7 mouse cellular contexts compared by ENCODE assay signal in the genomic region with DNA sequence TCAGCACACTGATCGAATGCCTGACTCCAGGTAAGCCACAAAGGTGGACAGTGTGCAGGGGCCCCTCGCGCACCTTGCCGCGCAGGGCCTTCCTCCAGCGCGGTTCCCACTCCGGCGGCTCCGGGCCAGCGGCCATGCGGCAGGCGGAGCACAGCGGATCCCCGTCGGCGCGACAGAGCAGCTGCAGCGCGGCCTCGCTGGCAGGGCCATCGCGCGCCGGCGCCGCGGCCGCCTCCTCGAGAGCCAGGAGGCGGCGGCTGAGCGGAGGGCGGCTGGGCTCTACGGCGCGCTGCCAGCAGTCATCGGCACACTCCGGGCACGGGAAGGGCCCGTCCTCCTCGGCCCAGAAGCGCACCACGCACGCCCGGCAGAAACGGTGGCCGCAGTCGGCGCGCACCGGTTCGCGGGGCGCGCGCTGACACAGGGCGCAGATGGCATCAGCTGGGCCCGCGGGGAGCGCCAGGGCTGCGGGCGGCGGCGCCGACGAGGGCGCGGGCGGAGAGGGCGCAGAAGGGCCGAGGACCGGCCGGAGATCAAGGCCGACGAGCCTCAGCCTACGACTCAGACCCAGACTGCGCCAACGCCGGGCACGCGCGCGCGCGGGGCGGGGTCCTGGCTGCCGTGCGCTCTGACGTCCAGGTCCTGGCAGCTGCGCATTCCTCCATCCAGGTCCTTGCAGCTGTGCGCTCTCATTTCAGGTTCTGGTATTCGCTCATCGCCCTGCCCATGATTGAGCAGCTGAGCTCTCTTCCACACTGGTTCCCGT. TPM values are rescaled to one million over a fixed set of nuclear protein-coding genes. Genes with fewer than 3 reads are reported as not detected.
DNase-seq lines count a peak whose midpoint lies in the region; ATAC-seq and TF ChIP-seq lines count a peak whose summit lies in the region.

Rnf187 (minus strand) TSS at position 595 of the 766 bp plus-strand sequence.

- peak; percentile 79 for TF ChIP-seq POLR2A in kidney, adult 2 months (IDR thresholded peaks at IDR 0.05; ENCODE audit: low read depth, low read length)
- peak; percentile 80 for TF ChIP-seq POLR2A in spleen, adult 2 months (IDR thresholded peaks at IDR 0.05; ENCODE audit: low read depth, low read length)

- no peaks in the 10 kb centered on the region for H3K9me3 ChIP-seq in embryonic facial prominence, embryonic 11.5 days (replicated peaks; ENCODE audit: control insufficient read depth, low read length)
- H3K9me3 ChIP-seq in limb, embryonic 12.5 days, result no peaks in the 10 kb centered on the region
- H3K9me3 ChIP-seq in midbrain, embryonic 15.5 days, result no peaks in the 10 kb centered on the region

- H3K4me3 ChIP-seq in embryonic facial prominence, embryonic 11.5 days (ENCODE audit: low read depth, low read length), result peak within 1 kb of the TSS; percentile 90
- H3K4me3 ChIP-seq in kidney, adult 2 months (ENCODE audit: insufficient read depth, low read depth, low read length), result peak within 1 kb of the TSS; percentile 90
- H3K4me3 ChIP-seq in limb, embryonic 12.5 days (replicated peaks), result peak within 1 kb of the TSS; percentile 94
- peak within 1 kb of the TSS; percentile 71 for H3K4me3 ChIP-seq in midbrain, embryonic 15.5 days
- peak within 1 kb of the TSS; percentile 72 for H3K4me3 ChIP-seq in spleen, adult 2 months (ENCODE audit: extremely low read depth, insufficient read depth, insufficient read length)

- TF ChIP-seq CTCF in kidney, adult 2 months (conservative IDR thresholded peaks at IDR 0.05; ENCODE audit: insufficient read depth, insufficient read length, low read depth, low read length), result 0 out of 2 replicates have a peak, but pooled peaks have one; percentile 1
- TF ChIP-seq CTCF in spleen, adult 2 months (IDR thresholded peaks at IDR 0.05; ENCODE audit: extremely low read depth, insufficient read depth, insufficient read length, insufficient replicate concordance), result no peak

- H3K27me3 ChIP-seq in embryonic facial prominence, embryonic 11.5 days (ENCODE audit: control insufficient read depth, insufficient read depth, low read length), result no peaks in the 10 kb centered on the region
- H3K27me3 ChIP-seq in kidney, adult 2 months (replicated peaks; ENCODE audit: control insufficient read depth, insufficient read depth, low read length), result no peaks in the 10 kb centered on the region
- H3K27me3 ChIP-seq in limb, embryonic 12.5 days, result peaks cover 4% of the 10 kb centered on the region; the same call in 1 of the 2 replicates
- no peaks in the 10 kb centered on the region for H3K27me3 ChIP-seq in midbrain, embryonic 15.5 days (replicated peaks)
- no peaks in the 10 kb centered on the region for H3K27me3 ChIP-seq in spleen, adult 2 months (ENCODE audit: control insufficient read depth, insufficient read depth, low read length)

- ATAC-seq in embryonic facial prominence, embryonic 11.5 days (replicated peaks; ENCODE audit: insufficient number of reproducible peaks, low FRiP score, low TSS enrichment, low read depth), result peak; percentile 97
- peak; percentile 95 for ATAC-seq in limb, embryonic 12.5 days (ENCODE audit: insufficient number of reproducible peaks, insufficient read depth, low FRiP score, low TSS enrichment, low read depth)
- ATAC-seq in midbrain, embryonic 15.5 days (replicated peaks), result peak; percentile 96

- peak within 1 kb of the TSS; percentile 97 for H3K9ac ChIP-seq in embryonic facial prominence, embryonic 11.5 days (replicated peaks; ENCODE audit: low read length)
- H3K9ac ChIP-seq in limb, embryonic 12.5 days (replicated peaks), result peak within 1 kb of the TSS; percentile 97
- H3K9ac ChIP-seq in midbrain, embryonic 15.5 days, result peak within 1 kb of the TSS; percentile 98

- peaks cover 3% of the 10 kb centered on the region; the same call in 1 of the 2 replicates for H3K4me1 ChIP-seq in embryonic facial prominence, embryonic 11.5 days (ENCODE audit: control insufficient read depth, insufficient read depth, low read length)
- H3K4me1 ChIP-seq in kidney, adult 2 months (ENCODE audit: control insufficient read depth, insufficient read depth, low read length), result peaks cover 10% of the 10 kb centered on the region; the same call in 1 of the 2 replicates
- peaks cover 16% of the 10 kb centered on the region for H3K4me1 ChIP-seq in limb, embryonic 12.5 days (replicated peaks)
- peaks cover 33% of the 10 kb centered on the region for H3K4me1 ChIP-seq in midbrain, embryonic 15.5 days
- H3K4me1 ChIP-seq in spleen, adult 2 months (ENCODE audit: control insufficient read depth, insufficient read depth, insufficient read length), result peaks cover 11% of the 10 kb centered on the region

- peaks cover 6% of the 10 kb centered on the region; the same call in 1 of the 2 replicates for H3K36me3 ChIP-seq in embryonic facial prominence, embryonic 11.5 days (replicated peaks; ENCODE audit: control insufficient read depth, insufficient read depth, low read depth, low read length)
- H3K36me3 ChIP-seq in kidney, adult 2 months (ENCODE audit: control insufficient read depth, insufficient read depth, low read length), result peaks cover 2% of the 10 kb centered on the region; the same call in 1 of the 2 replicates
- peaks cover 34% of the 10 kb centered on the region for H3K36me3 ChIP-seq in limb, embryonic 12.5 days
- peaks cover 17% of the 10 kb centered on the region for H3K36me3 ChIP-seq in midbrain, embryonic 15.5 days (replicated peaks)
- peaks cover 15% of the 10 kb centered on the region for H3K36me3 ChIP-seq in spleen, adult 2 months (ENCODE audit: control insufficient read depth, insufficient read depth, low read length)

- peak within 1 kb of the TSS; percentile 77 for H3K4me2 ChIP-seq in embryonic facial prominence, embryonic 11.5 days (ENCODE audit: low read depth, low read length)
- H3K4me2 ChIP-seq in limb, embryonic 12.5 days, result peak within 1 kb of the TSS; percentile 92
- H3K4me2 ChIP-seq in midbrain, embryonic 15.5 days, result peak within 1 kb of the TSS; percentile 91

- DNase-seq in adrenal gland, postnatal 14 days, result peak; percentile 95
- peak; percentile 96 for DNase-seq in embryonic facial prominence, embryonic 11.5 days (ENCODE audit: low spot score)
- peak; percentile 99 for DNase-seq in heart, adult 11 months
- DNase-seq in kidney, adult 2 months, result peak; percentile 96
- peak; percentile 77 to 89 for DNase-seq in spleen, adult 2 months (ENCODE audit: low read depth in 1 of 2, low spot score in 2 of 2)

- WGBS in embryonic facial prominence, embryonic 11.5 days, result under 1% methylated on average over 88 of the region's 95 CpGs
- under 1% methylated on average over 95 of the region's 95 CpGs for WGBS in kidney, adult 2 months
- WGBS in limb, embryonic 12.5 days, result under 1% methylated on average over 95 of the region's 95 CpGs
- 0% methylated on average over 91 of the region's 95 CpGs for WGBS in midbrain, embryonic 15.5 days
- WGBS in spleen, adult 2 months, result under 1% methylated on average over 92 of the region's 95 CpGs

- peak within 1 kb of the TSS; percentile 81 for H3K27ac ChIP-seq in embryonic facial prominence, embryonic 11.5 days (replicated peaks; ENCODE audit: low read depth, low read length)
- peak within 1 kb of the TSS; percentile 60 for H3K27ac ChIP-seq in kidney, adult 2 months (ENCODE audit: insufficient read depth, low read depth, low read length)
- H3K27ac ChIP-seq in limb, embryonic 12.5 days, result peak within 1 kb of the TSS; percentile 93
- peak within 1 kb of the TSS; percentile 96 for H3K27ac ChIP-seq in midbrain, embryonic 15.5 days
- H3K27ac ChIP-seq in spleen, adult 2 months (ENCODE audit: insufficient read depth, low read length), result peak within 1 kb of the TSS; percentile 88

RNA-seq across cellular contexts. Expression of gene Rnf187, which starts in this region (rescaled TPM):
- 147 and 153 TPM in 2 replicates for total RNA-seq in adrenal gland, postnatal 14 days (2021)
- 315 and 331 TPM in 2 replicates for polyA plus RNA-seq in embryonic facial prominence, embryonic 11.5 days (2014; fragmentation: Nextera tagmentation; extraction: Ambion mirVana)
- 251 and 307 TPM in 2 replicates for polyA plus RNA-seq in kidney, adult 2 months (2012; rRNA removed)
- polyA plus RNA-seq in limb, embryonic 12.5 days (2016; fragmentation: Nextera tagmentation; extraction: Ambion mirVana), result 306 and 315 TPM in 2 replicates
- 626 and 662 TPM in 2 replicates for polyA plus RNA-seq in midbrain, embryonic 15.5 days (2015; fragmentation: Nextera tagmentation; extraction: Ambion mirVana)
- 157 and 230 TPM in 2 replicates for polyA plus RNA-seq in spleen, adult 2 months (2012; rRNA removed)

Comparison
In these comparisons a context has a peak if more than half of its experiments do, and no peak if none do; other contexts are left out.
1. Peak in every context shown above with its lines: DNase-seq, ATAC-seq, H3K4me3 ChIP-seq and H3K27ac ChIP-seq.